10 mouse cellular contexts compared by ENCODE assay signal in genomic region chr3:96936241-96936640, GRCm38 (mm10). TPM values are rescaled to one million over a fixed set of nuclear protein-coding genes. Genes with fewer than 3 reads are reported as not detected.
DNase-seq lines count a peak whose midpoint lies in the region; ATAC-seq and TF ChIP-seq lines count a peak whose summit lies in the region.
"Had no signal": no experiment of that assay in that cellular context is flagged by ENCODE, and none has a peak within 500 bp of the region (broad histone marks: within the 10 kb centered on the region; RNA-seq: fewer than 3 reads in every experiment).

No protein-coding gene starts in this region.

- ATAC-seq in inflammation-experienced regulatory T-cells, adult 6 months = peak; percentile 67
- ATAC-seq in forebrain, embryonic 11.5 days (replicated peaks; ENCODE audit: low FRiP score) = no peak

- DNase-seq in cerebellum, adult 18-20 months = peak; percentile 14 to 26
- no peak for DNase-seq in cerebellum, adult 11-12 months
- DNase-seq in left cerebral cortex, postnatal 4 days = peak; percentile 33
- no peak for DNase-seq in left cerebral cortex, adult 18-20 months (ENCODE audit: low spot score in 2 of 2)
- peak; percentile 60 for DNase-seq in skeletal muscle tissue, adult 2 months (ENCODE audit: low read depth, low spot score)
- no peak for DNase-seq in forebrain, embryonic 11.5 days (ENCODE audit: low spot score)

- no peaks in the 10 kb centered on the region for H3K36me3 ChIP-seq in forebrain, embryonic 11.5 days (ENCODE audit: control insufficient read depth, insufficient read depth, low read length)
- H3K36me3 ChIP-seq: stomach, embryonic 15.5 days had no signal

- WGBS in bone marrow, adult 2 months = 5% methylated on average over 6 of the region's 6 CpGs
- WGBS in forebrain, embryonic 11.5 days = 9% methylated on average over 6 of the region's 6 CpGs

- no peak overlapping the region for H3K9ac ChIP-seq in forebrain, embryonic 11.5 days (ENCODE audit: low read length)
- H3K9ac ChIP-seq: stomach, embryonic 15.5 days had no signal

- H3K4me3 ChIP-seq in bone marrow, adult 2 months (replicated peaks; ENCODE audit: control insufficient read depth, low read depth, low read length) = no peak overlapping the region
- H3K4me3 ChIP-seq in forebrain, embryonic 11.5 days (ENCODE audit: low read depth, low read length) = no peak overlapping the region
- H3K4me3 ChIP-seq: stomach, embryonic 15.5 days had no signal

- H3K27ac ChIP-seq in bone marrow, adult 2 months (ENCODE audit: control insufficient read depth, insufficient read depth, low read depth, low read length, poor library complexity) = no peak overlapping the region
- no peak overlapping the region for H3K27ac ChIP-seq in forebrain, embryonic 11.5 days (ENCODE audit: low read depth, low read length)
- H3K27ac ChIP-seq: stomach, embryonic 15.5 days had no signal

- no peaks in the 10 kb centered on the region for H3K9me3 ChIP-seq in forebrain, embryonic 11.5 days (ENCODE audit: control insufficient read depth, low read length)
- H3K9me3 ChIP-seq: stomach, embryonic 15.5 days had no signal

- TF ChIP-seq POLR2A in bone marrow, adult 2 months (IDR thresholded peaks at IDR 0.05; ENCODE audit: borderline replicate concordance, control insufficient read depth, low read depth, low read length) = no peak

- no peak overlapping the region for H3K4me2 ChIP-seq in forebrain, embryonic 11.5 days (ENCODE audit: low read depth, low read length, severe bottlenecking)
- H3K4me2 ChIP-seq: stomach, embryonic 15.5 days had no signal

- no peaks in the 10 kb centered on the region for H3K4me1 ChIP-seq in bone marrow, adult 2 months (ENCODE audit: control insufficient read depth, insufficient read depth, low read length)
- H3K4me1 ChIP-seq in forebrain, embryonic 11.5 days (replicated peaks; ENCODE audit: control insufficient read depth, insufficient read depth, low read length) = peaks cover 7% of the 10 kb centered on the region; the same call in 1 of the 2 replicates
- H3K4me1 ChIP-seq: stomach, embryonic 15.5 days had no signal

- H3K27me3 ChIP-seq in forebrain, embryonic 11.5 days (ENCODE audit: control insufficient read depth, insufficient read depth, low read length) = no peaks in the 10 kb centered on the region

- intact Hi-C loops in left cerebral cortex, postnatal 4 days (cut with DNase I) = loop anchor here (5.0 to 10.0 kb wide), 3 partner anchors 139 to 651 kb away; no protein-coding TSS in a partner anchor

- peak; percentile 32; the same call in 1 of the 2 replicates for TF ChIP-seq CTCF in bone marrow, adult 2 months (IDR thresholded peaks at IDR 0.05; ENCODE audit: control insufficient read depth, insufficient read depth, low read length)

RNA-seq across cellular contexts. Expression of gene Gja8, which starts 10.4 kb away (rescaled TPM):
- total RNA-seq in left cerebral cortex, postnatal 4 days (2021) = not detected
- total RNA-seq in left cerebral cortex, adult 18-20 months (2021) = not detected
- not detected in 2 replicates for polyA plus RNA-seq in bone marrow, adult 2 months (2011; ENCODE audit: insufficient read depth, insufficient read length, low replicate concordance, missing spikeins)
- not detected for polyA plus RNA-seq in inflammation-experienced regulatory T-cells, adult 6 months (2017; shearing (Covaris generic))
- not detected in 2 replicates for polyA plus RNA-seq in forebrain, embryonic 11.5 days (2014; fragmentation: Nextera tagmentation; extraction: Ambion mirVana)
- total RNA-seq: layer of hippocampus, adult 18-20 months had no signal
- polyA plus RNA-seq: stomach, embryonic 15.5 days had no signal

RNA-seq across cellular contexts. Expression of gene Gpr89, which starts 31.1 kb away (rescaled TPM):
- total RNA-seq in left cerebral cortex, postnatal 4 days (2021) = 10 to 100 TPM; 36.0 to 42.8 TPM
- 10 to 100 TPM; 46.9 to 51.0 TPM for total RNA-seq in left cerebral cortex, adult 18-20 months (2021)
- 5.1 and 8.8 TPM in 2 replicates for polyA plus RNA-seq in bone marrow, adult 2 months (2011; ENCODE audit: insufficient read depth, insufficient read length, low replicate concordance, missing spikeins)
- 10 to 100 TPM; 37.3 to 41.5 (median 39.4) TPM for polyA plus RNA-seq in inflammation-experienced regulatory T-cells, adult 6 months (2017; shearing (Covaris generic))
- 35.4 and 36.0 TPM in 2 replicates for polyA plus RNA-seq in forebrain, embryonic 11.5 days (2014; fragmentation: Nextera tagmentation; extraction: Ambion mirVana)

RNA-seq across cellular contexts. Expression of gene Gja5, which starts 31.7 kb away (rescaled TPM):
- total RNA-seq in left cerebral cortex, postnatal 4 days (2021) = 1 to 10 TPM; 1.4 to 1.7 TPM
- total RNA-seq in left cerebral cortex, adult 18-20 months (2021) = under 1 TPM; 0.37 to 0.73 TPM
- polyA plus RNA-seq in bone marrow, adult 2 months (2011; ENCODE audit: insufficient read depth, insufficient read length, low replicate concordance, missing spikeins) = 0.59 and 1.6 TPM in 2 replicates
- polyA plus RNA-seq in inflammation-experienced regulatory T-cells, adult 6 months (2017; shearing (Covaris generic)) = under 1 TPM in 1 of 3 experiments, not detected in 2; 0.20 TPM
- 2.5 TPM in 2 replicates for polyA plus RNA-seq in forebrain, embryonic 11.5 days (2014; fragmentation: Nextera tagmentation; extraction: Ambion mirVana)

Comparison
In these comparisons a context has a peak if more than half of its experiments do, and no peak if none do; other contexts are left out.
1. DNase-seq: peak in cerebellum, adult 18-20 months (2 of 2), left cerebral cortex, postnatal 4 days (single experiment) and skeletal muscle tissue, adult 2 months (single experiment); none in cerebellum, adult 11-12 months (single experiment), left cerebral cortex, adult 18-20 months (0 of 2) and forebrain, embryonic 11.5 days (single experiment).